Mouse (Mus musculus) adrenal gland, adult 2 months (tissue): ENCODE results near the gene Fam161b. TPM values are rescaled to one million over a fixed set of nuclear protein-coding genes. Genes with fewer than 3 reads are reported as not detected.
"Not testable (repeated sequence)": the region's sequence is repeated elsewhere in the genome, so short reads cannot be mapped to it uniquely, and the experiment has no call there.

Experiments
- DNase-seq: peaks from one replicate; pipeline ENCODE4 v3.0.0; 2021
- polyA plus RNA-seq: library from polyadenylated mRNA; depleted of rRNA; stranded (reverse); fragments of >200 nt; gene quantifications from 2 replicates; pipeline ENCODE4 v1.2.3, GENCODE M21; 2012; rRNA removed
- total RNA-seq, 2 experiments: library from RNA; stranded (reverse); gene quantifications; 2 replicates each; pipeline ENCODE4 v1.2.3; 2021

The Fam161b gene
- total and polyA plus RNA-seq, 3 experiments = 0.99 to 2.3 (median 2.0) TPM

DNA sequence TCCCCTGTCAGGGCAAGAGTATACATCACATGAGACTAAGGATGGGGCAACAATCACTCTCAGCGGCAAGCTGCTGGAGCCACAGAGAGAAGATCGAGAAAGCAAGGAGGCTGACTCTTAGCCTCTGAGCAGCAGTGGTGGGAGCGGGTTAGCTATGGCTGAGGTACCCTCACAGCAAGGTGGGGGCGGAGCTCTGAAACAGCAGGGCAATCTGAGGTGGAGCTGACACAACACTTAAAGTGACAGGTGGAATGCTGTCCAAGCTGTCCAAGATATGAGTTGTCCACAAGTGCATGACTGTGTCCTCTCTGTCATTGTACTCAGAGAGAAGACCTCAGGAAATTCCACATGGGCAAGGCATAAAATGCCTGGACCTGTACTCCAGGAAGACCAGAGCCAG is 20.7 kb upstream of the Fam161b start:
- no peak for DNase-seq

DNA sequence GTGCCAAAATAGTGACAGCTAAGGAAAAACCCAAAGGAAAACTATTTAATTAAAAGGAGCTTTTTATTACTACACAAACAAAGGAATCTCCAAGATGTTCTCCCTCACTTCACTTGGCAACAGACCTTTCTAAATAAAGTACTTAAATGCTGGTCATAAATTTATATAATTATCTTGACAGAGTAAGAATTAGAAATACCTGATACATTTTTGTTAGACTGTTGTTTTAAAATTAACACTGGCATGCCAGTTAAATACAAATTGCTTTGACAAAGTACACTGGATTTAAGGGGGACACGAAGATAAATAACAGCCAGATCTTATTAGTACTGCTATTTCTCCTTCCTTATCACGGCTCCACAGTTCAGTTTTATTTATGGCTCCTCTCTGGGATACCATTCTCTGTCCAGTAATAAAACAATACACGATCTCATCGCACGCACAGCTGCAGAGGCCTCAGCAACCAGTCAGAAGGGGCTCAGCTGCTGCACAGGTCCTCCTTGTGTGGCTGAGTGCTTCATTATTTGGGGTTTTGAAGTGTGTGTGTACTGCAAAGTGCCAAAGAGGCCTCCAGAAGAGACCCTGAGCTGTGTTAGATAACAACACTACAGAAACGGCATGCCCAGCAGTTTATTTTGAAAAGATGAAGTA is 12.3 kb upstream of the Fam161b start:
- DNase-seq = no peak

DNA sequence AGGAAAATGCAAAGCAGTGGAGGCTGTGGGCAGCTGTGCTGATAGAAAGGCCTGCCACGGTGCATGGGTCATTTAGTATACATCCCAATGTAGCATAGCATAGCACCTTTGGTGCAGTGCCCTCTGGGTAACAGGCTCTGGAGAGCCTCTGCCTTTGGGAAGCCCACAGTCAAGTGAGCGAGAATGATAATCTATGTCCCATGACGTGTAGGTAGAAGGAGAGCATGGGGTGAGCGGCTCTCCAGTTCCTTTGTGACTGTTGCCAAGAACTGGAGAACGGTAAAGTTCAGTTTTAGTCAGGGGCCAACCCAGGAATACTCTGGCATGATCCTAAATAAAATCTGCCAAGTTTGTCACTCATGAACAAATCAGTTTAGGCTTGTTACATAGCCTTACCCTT is 10.0 kb upstream of the Fam161b start:
- no peak for DNase-seq

DNA sequence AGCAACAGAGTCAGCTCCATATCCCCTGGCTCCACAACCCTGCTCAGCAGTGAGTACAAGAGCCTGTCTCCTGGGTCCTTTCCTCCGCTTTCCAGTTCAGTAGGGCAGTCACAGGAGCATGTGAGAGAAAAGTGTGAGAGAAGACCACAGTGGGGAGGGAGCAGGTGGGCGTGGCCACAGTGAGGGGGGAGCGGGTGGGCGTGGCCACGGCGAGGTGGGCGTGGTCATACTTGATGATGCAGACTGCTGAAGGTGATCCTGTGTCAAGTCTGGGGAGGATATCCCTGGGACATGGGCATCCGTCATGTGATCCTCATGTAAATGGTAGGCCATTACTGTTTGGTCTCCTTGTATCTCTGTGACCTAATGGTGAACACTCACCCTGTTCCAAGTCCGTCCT is 5.3 kb upstream of the Fam161b start:
- no peak for DNase-seq

DNA sequence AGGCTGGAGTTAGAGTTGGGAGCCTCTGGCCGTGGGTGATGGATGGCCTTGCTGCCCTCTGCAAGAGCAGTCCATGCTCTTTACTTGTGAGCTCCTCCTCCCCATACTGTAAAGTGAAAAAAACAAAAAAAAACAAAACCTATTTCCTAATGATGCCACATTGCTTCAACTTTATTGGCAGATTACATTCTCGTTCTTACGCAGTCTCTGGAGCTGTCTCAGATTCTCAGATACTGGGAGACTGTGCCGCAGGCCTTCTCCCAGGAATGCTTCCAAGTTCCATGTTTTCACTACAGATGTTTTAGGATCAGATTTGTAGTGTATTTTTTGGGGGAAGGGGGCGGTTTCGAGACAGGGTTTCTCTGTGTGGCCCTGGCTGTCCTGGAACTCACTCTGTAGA is 3.5 kb upstream of the Fam161b start:
- DNase-seq = no peak

DNA sequence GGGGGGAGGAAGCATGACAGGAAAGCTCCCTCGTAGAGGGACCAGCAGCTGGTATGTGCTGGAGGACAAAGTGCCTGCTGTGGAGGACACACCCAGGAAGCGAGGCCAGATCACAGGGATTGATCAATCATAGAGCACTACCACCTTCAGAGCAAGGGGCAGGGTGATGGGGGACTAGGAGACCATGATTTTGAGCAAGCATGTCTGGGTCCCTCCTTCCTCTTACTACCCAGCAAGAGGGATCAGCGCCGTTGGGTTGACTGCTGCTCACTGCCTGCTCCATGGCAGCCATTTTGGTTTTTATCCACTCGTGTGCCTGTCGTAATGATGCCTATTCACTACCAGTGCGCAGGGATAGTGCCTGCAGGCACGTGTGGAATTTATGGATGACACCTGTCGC is 2.7 kb upstream of the Fam161b start:
- DNase-seq = no peak

DNA sequence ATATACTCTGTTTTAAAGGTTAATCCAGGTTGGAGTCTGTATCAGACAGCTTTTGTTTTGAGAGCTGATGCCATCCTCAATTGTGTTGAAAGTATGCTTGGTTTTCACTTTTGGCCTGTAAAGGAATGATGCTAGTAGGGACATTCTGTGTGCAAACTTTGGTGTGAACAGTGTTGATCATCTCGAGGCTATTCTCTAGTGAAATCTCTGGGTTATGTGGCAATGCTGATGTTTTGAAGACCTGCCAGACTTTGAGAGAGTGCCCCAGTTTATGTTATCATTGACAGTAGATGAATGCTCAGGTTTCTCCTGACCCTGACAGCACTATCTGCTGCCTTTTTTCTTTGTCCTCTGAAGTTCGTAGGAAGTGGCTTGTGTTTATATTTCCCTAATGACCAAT is 1.2 kb upstream of the Fam161b start:
- peak; percentile 33 for DNase-seq

DNA sequence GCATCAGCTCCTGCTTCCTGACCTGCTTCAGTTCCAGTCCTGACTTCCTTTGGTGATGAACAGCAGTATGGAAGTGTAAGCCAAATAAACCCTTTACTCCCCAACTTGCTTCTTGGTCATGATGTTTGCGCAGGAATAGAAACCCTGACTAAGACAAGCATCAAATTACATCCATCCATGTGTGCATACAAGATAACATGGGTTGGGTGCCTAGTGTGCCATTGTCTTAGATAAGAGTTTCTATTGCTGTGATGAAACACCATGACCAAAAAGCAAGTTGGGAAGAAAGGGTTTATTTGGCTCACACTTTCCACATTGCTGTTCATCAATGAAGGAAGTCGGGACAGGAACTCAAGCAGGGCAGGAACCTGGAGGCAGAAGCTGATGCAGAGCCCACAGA is 2.9 kb downstream of the Fam161b start:
- not testable (repeated sequence) for DNase-seq

DNA sequence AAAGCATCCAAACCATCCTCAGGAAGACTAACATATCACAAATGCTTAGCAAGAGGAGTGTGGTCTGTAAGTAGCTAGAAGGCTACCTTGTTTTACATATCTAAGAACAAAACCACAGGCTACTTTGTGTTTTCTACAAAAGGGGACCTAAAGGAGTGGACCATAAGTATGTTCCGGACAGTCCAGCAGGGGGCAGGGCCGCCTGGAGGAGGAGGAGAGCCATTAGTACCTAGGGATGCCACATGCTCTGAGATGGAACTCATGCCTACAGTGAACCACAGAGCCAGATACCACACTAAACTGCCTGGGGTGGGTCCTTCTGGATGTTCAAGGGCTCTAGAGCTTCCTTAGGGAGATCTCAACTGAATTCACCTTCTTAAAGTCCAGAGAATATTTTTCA is 14.4 kb downstream of the Fam161b start:
- peak; percentile 44 for DNase-seq

DNA sequence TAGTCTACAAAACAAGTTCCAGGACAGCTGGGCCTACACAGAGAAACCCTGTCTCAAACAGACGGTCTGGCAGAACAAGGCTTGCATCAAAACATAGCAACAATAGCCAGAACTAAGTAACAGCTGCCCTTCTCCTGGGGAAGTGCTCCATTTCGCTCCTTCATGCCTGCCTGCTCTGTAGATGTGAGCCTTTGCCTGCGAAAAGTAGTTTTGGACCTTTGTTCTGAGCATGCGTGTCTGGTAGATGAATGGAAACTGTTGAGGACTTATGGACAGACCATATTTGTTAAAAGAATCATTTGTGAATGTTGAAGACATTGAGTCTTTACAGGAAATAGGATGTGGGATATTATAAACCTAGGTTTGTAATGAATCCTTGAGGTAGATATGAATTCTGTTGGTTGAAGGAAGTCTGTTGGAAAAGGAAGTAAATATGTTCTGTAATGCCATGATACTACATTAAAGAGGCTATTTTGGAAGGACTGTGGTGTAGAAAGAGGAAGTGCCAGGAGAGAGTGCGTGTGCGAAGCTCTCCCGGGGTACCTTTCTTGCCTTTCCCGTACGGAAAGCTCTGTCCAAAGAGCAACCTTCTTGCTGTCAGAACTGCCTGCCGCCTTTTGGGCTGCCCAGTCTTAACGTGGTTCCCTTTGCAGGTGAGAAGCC is 24.5 kb downstream of the Fam161b start:
- DNase-seq = no peak

DNA sequence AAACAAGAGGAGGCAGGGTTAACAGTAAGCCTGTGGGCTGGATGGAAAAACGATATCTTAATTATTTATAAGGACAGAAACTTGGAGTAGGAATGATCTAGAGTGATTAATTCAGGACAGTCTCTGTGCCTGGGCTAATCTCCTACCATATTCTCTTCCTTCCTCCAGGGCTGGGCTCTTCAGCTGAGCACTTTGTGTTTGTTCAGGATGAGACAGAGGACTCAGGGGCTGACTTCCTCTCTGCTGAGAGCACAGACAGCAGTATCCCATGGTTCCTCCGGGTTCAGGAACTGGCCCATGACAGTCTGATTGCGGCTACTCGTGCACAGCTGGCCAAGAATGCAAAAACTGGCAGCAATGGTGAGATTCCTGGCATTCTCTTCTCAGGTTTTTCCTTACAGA is 34.5 kb downstream of the Fam161b start:
- DNase-seq = peak; percentile 29

DNA sequence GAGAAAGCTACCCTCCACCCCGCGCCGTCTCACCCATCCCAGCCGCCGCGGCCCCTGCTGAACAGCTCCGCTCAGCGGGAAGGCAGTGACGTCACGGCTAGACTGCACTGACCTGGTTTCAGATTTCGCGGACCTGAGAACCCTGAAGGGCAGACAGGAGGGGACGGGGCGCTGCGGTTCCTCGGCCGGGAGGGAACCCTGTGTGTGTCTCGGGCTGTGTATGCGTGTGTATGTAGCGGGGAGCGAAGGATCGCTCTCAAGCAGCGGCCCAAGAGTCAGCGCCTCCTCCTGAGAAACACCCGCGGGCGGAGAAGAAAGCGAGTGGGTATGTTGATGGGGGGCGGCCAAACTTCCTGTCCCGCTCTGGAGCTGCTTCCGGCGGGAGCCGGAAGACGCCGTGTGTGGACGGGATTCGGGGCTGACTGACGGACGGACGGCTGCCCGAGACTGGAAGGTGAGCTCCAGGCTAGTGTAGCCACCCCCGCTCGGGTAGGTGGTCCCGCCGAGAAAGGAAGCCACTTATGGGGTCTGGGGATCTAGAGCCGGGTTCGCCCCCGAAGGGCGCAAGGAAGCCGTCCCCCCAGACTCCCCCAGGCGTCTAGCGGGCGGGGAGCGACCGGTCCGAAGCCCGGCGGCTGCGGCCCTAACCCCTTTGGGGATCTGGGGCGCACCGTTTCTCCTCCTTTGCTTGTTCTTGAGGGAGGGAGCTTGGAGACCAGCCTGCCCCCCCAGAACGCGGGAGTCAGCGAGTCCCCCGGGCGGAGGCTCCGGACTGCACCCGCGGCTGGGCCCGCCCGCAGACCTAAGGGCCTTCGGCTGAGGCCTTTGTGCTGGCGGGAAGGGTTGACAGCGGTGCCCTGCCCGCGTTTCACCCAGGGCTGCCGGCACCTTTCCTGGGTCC is 44.7 kb downstream of the Fam161b start, which contains the start of gene Zfp410:
Zfp410 (plus strand) TSS at position 132 of the 901 bp plus-strand sequence.
- DNase-seq = peak; percentile 91

DNA sequence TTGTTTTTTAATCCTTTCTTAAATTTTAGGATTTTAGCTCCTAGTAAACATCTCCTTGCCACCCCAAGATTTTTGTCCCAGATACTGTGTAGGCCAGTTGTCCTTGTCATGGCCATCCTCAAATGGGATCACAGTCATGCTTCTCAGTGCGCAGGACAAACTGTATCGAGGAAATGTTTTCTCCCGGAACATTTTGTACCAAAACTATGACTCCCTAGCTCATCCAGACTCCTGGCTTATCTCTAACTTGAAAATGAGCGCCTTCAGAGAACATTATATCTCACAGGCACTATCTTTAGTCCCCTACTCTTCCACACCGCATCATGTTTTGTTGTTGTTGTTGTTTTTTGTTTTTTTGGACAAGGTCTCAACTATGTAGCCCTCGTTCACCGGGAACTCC is 45.6 kb downstream of the Fam161b start:
- DNase-seq = no peak

DNA sequence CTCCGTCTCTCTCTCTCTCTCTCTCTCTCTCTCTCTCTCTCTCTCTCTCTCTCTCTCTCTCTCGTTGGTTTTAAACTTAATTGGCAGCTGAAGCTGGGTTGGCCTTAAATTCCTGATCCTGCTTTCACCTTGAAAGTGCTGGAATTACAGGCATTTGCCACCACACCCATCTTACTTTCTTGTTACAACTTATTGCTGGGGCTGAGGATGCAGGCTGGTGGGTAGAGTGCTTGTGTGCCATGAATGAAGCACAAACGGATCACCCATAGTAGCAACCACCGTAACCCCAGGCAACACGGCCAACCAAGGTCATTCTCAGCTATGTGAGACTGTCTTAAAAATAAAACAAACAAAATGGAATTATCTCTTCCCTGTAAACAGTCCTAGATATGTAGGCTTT is 50.3 kb downstream of the Fam161b start:
- no peak for DNase-seq

DNA sequence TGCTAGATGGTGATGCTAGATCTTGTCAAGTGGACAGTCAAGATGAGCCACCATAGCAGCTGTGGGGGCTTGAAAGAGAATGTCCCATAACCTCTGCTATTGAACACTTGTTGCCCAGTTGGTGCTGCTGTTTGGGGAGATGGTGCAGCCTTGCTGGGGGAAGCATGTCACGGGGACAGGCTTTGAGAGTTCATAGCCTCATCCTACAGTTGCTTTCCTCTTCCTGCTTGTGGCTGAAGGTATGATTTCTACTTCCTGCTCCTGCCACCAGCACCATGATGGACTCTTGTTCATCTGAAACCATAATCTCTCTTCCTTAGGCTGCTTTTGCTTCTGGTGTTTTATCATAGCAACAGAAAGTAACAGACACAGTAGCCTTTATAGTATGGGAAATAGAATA is 57.1 kb downstream of the Fam161b start:
- DNase-seq = no peak

DNA sequence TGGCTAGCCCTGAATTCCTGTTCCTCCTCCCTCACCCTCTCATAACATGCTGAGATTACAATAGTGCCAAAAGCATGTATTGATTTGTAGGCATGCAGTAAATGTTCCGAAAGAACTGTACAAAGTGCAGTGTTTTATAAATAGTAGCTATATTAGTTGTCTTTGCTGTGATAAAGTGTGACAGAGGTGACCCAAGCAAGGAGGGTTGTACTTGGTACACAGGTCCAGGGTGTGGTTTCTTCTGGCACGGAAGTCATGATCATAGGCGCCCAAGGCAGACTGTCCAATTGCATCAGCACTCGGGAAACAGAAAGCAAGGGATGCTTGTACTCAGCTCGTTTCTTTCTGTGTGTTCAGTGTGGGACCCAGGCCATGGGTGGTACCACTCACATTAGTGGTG is 57.5 kb downstream of the Fam161b start:
- no peak for DNase-seq

DNA sequence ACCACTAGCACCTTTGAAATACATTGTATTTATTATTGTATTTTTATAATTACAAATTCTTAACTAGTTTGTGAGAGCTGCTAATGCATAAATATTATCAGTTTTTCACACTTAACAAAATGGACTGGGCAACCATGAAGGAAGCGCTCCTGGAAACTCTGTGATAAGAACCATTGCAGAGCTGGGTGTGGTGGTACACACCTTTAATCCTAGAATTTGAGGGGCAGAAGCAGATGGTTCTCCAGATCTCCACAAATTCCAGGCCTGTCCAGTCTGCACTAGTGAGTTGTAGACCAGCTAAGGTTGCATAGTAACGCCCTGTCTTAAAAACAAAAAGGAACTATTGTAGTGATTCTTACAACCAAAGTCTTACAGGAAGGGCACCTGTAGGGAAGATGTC is 62.4 kb downstream of the Fam161b start:
- DNase-seq = no peak

DNA sequence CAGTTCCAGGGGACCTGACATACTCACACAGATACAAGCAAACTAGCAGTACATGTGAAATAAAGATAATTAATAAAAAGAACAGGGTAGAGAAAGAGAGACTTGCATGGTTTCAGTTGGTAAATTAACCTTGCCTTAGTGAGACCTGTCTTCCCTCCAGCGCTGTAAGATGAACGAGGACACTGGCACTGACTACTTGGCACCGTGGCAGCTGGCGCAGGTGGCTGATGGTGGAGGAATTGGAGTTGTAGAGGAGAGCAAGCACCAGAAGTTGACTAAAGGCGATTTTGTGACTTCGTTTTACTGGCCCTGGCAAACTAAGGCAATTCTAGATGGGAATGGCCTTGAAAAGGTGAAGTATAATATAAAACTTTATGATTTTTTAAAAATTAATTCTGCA is 63.8 kb downstream of the Fam161b start:
- no peak for DNase-seq

Other genes with a start within 250 kb of the Fam161b start
- gene Dnal1, start 247.5 kb downstream of the Fam161b start, total RNA-seq = 10 to 100 TPM; 15.7 to 18.6 TPM
- gene Dnal1, start 247.5 kb downstream of the Fam161b start, polyA plus RNA-seq = 2.6 and 3.3 TPM in 2 replicates
- gene Pnma1, start 213.3 kb downstream of the Fam161b start, total RNA-seq = under 1 TPM; 0.28 to 0.43 TPM
- gene Pnma1, start 213.3 kb downstream of the Fam161b start, polyA plus RNA-seq = 0.15 TPM in 1 of 2 replicates, not detected in the other
- gene Elmsan1, start 143.0 kb downstream of the Fam161b start, total RNA-seq = 10 to 100 TPM; 17.0 to 22.7 TPM
- gene Elmsan1, start 143.0 kb downstream of the Fam161b start, polyA plus RNA-seq = 14.4 and 20.4 TPM in 2 replicates
- gene Ptgr2, start 76.6 kb downstream of the Fam161b start, total RNA-seq = 10 to 100 TPM; 75.1 to 99.4 TPM
- 4.2 and 7.6 TPM in 2 replicates for gene Ptgr2, start 76.6 kb downstream of the Fam161b start, polyA plus RNA-seq
- 10 to 100 TPM; 26.4 to 39.6 TPM for gene Zfp410, start 45.0 kb downstream of the Fam161b start, total RNA-seq
- gene Zfp410, start 45.0 kb downstream of the Fam161b start, polyA plus RNA-seq = 8.3 and 11.5 TPM in 2 replicates
- gene Coq6, start 176 bp downstream of the Fam161b start, total RNA-seq = 10 to 100 TPM; 57.3 to 59.7 TPM
- 65.9 and 78.5 TPM in 2 replicates for gene Coq6, start 176 bp downstream of the Fam161b start, polyA plus RNA-seq
- 100 to 1,000 TPM; 124 to 126 TPM for gene Entpd5, start 47.2 kb upstream of the Fam161b start, total RNA-seq
- gene Entpd5, start 47.2 kb upstream of the Fam161b start, polyA plus RNA-seq = 11.9 and 14.8 TPM in 2 replicates
- gene Bbof1, start 47.2 kb upstream of the Fam161b start, total RNA-seq = 1 to 10 TPM; 2.7 to 3.4 TPM
- not detected in 2 replicates for gene Bbof1, start 47.2 kb upstream of the Fam161b start, polyA plus RNA-seq
- gene Rnf113a2, start 55.4 kb upstream of the Fam161b start, total RNA-seq = 10 to 100 TPM; 16.0 to 19.6 TPM
- gene Rnf113a2, start 55.4 kb upstream of the Fam161b start, polyA plus RNA-seq = 0.73 and 0.86 TPM in 2 replicates
- 100 to 1,000 TPM; 211 to 272 TPM for gene Aldh6a1, start 89.2 kb upstream of the Fam161b start, total RNA-seq
- gene Aldh6a1, start 89.2 kb upstream of the Fam161b start, polyA plus RNA-seq = 21.7 and 22.0 TPM in 2 replicates
- gene Lin52, start 89.6 kb upstream of the Fam161b start, total RNA-seq = 10 to 100 TPM; 16.2 to 19.7 TPM
- 5.0 and 6.9 TPM in 2 replicates for gene Lin52, start 89.6 kb upstream of the Fam161b start, polyA plus RNA-seq
- not detected for gene Vsx2, start 207.9 kb upstream of the Fam161b start, total RNA-seq
- not detected in 2 replicates for gene Vsx2, start 207.9 kb upstream of the Fam161b start, polyA plus RNA-seq